Mouse (Mus musculus) testis, adult 2 months (tissue): ENCODE data around the gene Hnrnpf.

ENCODE experiments used
- CTCF ChIP-seq: fragments of 200-500 bp; IDR thresholded peaks from 2 replicates; pipeline ENCODE4 v1.5.1; 2012; ENCODE audit warnings: low read depth, mild to moderate bottlenecking, inconsistent platforms, low read length, moderate library complexity; ENCODE audit not compliant: control insufficient read depth, insufficient read depth, insufficient replicate concordance
- POLR2A ChIP-seq: fragments of 200-500 bp; IDR thresholded peaks from 2 replicates; pipeline ENCODE4 v1.6.1; 2012; ENCODE audit warnings: low read depth, mild to moderate bottlenecking, inconsistent platforms, low read length, moderate library complexity; ENCODE audit not compliant: control insufficient read depth

DNA sequence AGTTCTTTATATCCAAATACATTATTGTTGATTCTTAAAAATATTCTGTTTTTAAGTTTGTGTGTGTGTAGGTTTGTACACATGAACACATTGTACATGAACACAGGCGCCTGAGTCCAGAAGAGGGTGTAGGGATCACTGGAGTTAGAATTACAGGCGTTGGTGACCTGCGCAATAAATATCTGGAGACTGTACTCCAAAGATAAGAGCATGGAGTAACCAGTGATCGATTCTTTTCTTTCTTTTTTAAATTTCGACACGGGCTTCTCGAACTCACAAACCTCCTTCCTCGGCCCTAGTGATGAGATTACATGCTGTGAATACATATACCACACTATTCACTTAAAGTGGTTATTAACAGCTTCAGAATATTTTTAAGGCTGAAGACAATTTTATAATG, 37.7 kb upstream of the Hnrnpf start:
- TF ChIP-seq POLR2A, result no peak
- TF ChIP-seq CTCF, result no peak
